Mouse (Mus musculus) spleen, adult 2 months (tissue): ENCODE measurements around the gene Smurf2. TPM values are rescaled to one million over a fixed set of nuclear protein-coding genes. Genes with fewer than 3 reads are reported as not detected.
"Not testable (repeated sequence)": the region's sequence is repeated elsewhere in the genome, so short reads cannot be mapped to it uniquely, and the experiment has no call there.

ENCODE experiments used
- DNase-seq, 2 experiments: peaks; one replicate each; pipeline versions ENCODE4 v3.0.0 to v3.0.0-alpha.2; 2012 to 2021; ENCODE audit warnings: low spot score in 2 of 2, low read depth in 1 of 2
- H3K27ac ChIP-seq: fragments of 200-500 bp; 2 replicates; pipeline ENCODE4 v1.5.1; 2012; ENCODE audit warnings: low read length, inconsistent platforms; ENCODE audit not compliant: insufficient read depth
- H3K27me3 ChIP-seq: fragments of 200-500 bp; 2 replicates; pipeline ENCODE4 v1.6.1; 2012; ENCODE audit warnings: mild to moderate bottlenecking, moderate library complexity, low read length, inconsistent platforms; ENCODE audit not compliant: control insufficient read depth, insufficient read depth
- H3K36me3 ChIP-seq: fragments of 200-500 bp; 2 replicates; pipeline ENCODE4 v1.6.1; 2012; ENCODE audit warnings: mild to moderate bottlenecking, low read length, inconsistent platforms; ENCODE audit not compliant: control insufficient read depth, insufficient read depth
- H3K4me1 ChIP-seq: fragments of 200-500 bp; 2 replicates; pipeline ENCODE4 v1.6.1; 2011; ENCODE audit warnings: inconsistent platforms; ENCODE audit not compliant: control insufficient read depth, insufficient read depth, insufficient read length
- H3K4me3 ChIP-seq: fragments of 200-500 bp; 2 replicates; pipeline ENCODE4 v1.5.1; 2011; ENCODE audit warnings: mild to moderate bottlenecking, inconsistent platforms; ENCODE audit not compliant: insufficient read depth, insufficient read length; ENCODE audit errors: extremely low read depth
- CTCF ChIP-seq: fragments of 200-500 bp; IDR thresholded peaks from 2 replicates; pipeline ENCODE4 v1.5.1; 2011; ENCODE audit warnings: mild to moderate bottlenecking, inconsistent platforms; ENCODE audit not compliant: insufficient read depth, insufficient read length, insufficient replicate concordance; ENCODE audit errors: extremely low read depth
- POLR2A ChIP-seq: fragments of 200-500 bp; IDR thresholded peaks from 2 replicates; pipeline ENCODE4 v1.6.1; 2011; ENCODE audit warnings: low read depth, low read length, inconsistent platforms
- WGBS: fragments of 180-500 bp; shearing (Covaris S2); methylation state at CpG from one replicate; pipeline ENCODE4 v1.1.7; 2018; 5-methylcytosine and 5-hydroxymethylcytosine counted together
- polyA plus RNA-seq: library from polyadenylated mRNA; depleted of rRNA; stranded (reverse); fragments of >200 nt; gene quantifications from 2 replicates; pipeline ENCODE4 v1.2.3, GENCODE M21; 2012

Gene Smurf2
- polyA plus RNA-seq, 1 experiment, result 4.9 TPM

DNA sequence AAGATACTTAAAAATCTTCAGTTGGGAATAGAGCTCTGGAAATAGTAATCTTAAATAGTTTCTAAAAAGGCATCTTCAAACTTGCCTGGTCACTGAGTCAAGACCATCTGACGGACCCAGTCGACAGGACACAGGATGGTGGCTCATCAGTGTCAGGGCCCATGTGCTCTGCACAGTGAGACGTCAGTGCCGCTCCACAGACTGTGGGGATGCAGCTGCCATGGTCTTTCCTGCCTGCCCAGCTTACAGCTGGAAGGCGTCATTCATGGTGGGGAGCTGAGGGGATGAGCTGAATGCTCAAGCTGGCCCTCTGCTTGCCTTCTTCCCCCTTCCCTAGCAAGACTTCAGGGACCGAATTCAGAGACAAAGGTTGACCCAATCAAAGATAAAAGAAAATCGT is 104.2 kb downstream of the Smurf2 start:
- H3K4me1 ChIP-seq, result peaks cover 3% of the 10 kb centered on the region; the same call in 1 of the 2 replicates
- H3K4me3 ChIP-seq, result no peak overlapping the region
- H3K27me3 ChIP-seq, result no peaks in the 10 kb centered on the region
- WGBS, result 91% methylated on average over 7 of the region's 7 CpGs
- H3K36me3 ChIP-seq, result peaks cover 34% of the 10 kb centered on the region
- no peak for DNase-seq
- no peak for TF ChIP-seq POLR2A
- no peak for TF ChIP-seq CTCF
- no peak overlapping the region for H3K27ac ChIP-seq

DNA sequence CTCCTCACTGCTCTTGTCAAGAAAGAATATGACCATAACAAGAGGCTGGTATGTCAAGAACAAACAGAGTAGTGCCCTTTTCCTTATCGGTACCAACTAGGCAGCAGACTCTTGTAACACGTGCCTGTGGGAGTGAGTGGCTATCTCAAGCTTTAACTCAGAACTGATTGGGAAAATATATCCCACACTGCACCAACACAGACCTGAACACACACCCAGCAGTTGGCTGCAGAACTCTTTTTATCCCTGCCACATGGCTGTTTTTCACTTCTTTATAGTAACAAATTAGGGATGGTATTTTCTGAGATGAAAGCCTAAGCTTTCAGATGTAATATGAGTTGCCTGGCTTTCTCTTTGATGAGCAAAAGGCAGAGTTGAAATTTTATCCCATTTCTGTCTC is 104.8 kb downstream of the Smurf2 start:
- H3K4me1 ChIP-seq, result 0 out of 2 replicates have a peak, but pooled peaks cover under 1% of the 10 kb centered on the region
- TF ChIP-seq POLR2A (no peak), CTCF (no peak)

DNA sequence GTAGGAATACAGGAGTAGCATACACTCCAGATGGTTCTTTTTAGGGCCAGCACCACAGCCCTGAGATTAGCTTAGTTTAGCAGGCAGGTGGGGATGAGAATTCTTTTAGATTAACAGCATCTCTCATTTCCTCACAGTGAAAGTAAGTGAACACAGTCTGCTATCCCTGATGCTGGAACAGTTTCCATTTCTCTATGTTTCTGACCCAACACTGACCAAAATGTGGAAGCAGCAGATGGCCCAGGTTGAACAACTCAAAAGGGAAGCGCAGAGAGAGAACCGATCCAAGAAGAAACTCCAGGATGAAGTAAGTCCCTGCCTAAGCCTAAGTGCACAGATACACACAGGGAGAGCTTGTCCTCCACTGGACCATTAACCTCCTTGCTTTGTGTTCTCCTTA is 105.2 kb downstream of the Smurf2 start:
- no peak for TF ChIP-seq POLR2A
- TF ChIP-seq CTCF, result no peak
- DNase-seq, result no peak
- no peaks in the 10 kb centered on the region for H3K27me3 ChIP-seq
- peaks cover 36% of the 10 kb centered on the region for H3K36me3 ChIP-seq
- H3K27ac ChIP-seq, result no peak overlapping the region
- WGBS, result 90% methylated on average over 2 of the region's 2 CpGs
- H3K4me1 ChIP-seq, result no peaks in the 10 kb centered on the region
- H3K4me3 ChIP-seq, result no peak overlapping the region

More for the DNA sequence above, 104.8 kb downstream of the Smurf2 start:
- Histone ChIP-seq H3K4me3 (no peak overlapping the region), H3K27me3 (no peaks in the 10 kb centered on the region), H3K27ac (no peak overlapping the region), H3K36me3 (peaks cover 34% of the 10 kb centered on the region)
- no peak for DNase-seq
- 81% methylated on average over 2 of the region's 2 CpGs for WGBS

DNA sequence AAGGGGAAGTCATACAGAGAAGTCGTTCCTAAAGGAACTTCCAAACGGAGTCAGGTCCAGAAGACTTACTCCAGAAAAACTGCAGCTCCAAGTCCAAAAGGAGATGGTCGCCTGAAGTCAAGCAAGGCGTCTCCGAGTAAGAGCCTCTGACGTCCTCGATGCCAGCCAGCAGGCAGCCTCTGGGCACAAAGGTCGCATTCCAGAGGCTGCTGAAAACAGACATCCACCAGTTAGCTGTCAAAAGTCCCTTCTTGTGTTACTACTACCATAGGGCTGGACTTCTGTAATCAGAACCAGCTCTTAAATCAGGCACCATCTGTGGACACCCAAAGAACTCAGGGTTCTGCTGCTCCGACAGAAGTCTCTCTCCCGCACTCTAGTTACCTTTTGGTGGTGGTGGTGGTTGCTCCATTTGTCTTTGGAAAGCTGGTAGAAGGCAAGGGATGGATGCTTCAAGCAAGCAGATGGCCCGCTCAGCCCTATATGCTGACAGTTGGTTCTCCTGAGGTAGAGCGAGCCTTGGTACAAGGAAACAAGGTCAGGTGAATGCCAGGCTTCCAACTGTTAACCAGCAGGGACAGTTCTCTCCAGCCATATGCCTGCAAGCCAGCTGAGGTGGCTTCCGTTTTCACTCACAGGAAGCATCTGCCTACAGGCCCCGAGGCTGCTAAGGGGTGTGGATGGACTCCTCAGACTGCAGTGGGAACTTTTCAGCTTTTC is 105.8 kb downstream of the Smurf2 start:
- no peak for DNase-seq
- H3K4me1 ChIP-seq, result no peaks in the 10 kb centered on the region
- TF ChIP-seq CTCF (no peak), POLR2A (no peak)
- peaks cover 37% of the 10 kb centered on the region for H3K36me3 ChIP-seq
- no peak overlapping the region for H3K4me3 ChIP-seq
- H3K27me3 ChIP-seq, result no peaks in the 10 kb centered on the region
- H3K27ac ChIP-seq, result no peak overlapping the region
- WGBS, result 84% methylated on average over 14 of the region's 14 CpGs

DNA sequence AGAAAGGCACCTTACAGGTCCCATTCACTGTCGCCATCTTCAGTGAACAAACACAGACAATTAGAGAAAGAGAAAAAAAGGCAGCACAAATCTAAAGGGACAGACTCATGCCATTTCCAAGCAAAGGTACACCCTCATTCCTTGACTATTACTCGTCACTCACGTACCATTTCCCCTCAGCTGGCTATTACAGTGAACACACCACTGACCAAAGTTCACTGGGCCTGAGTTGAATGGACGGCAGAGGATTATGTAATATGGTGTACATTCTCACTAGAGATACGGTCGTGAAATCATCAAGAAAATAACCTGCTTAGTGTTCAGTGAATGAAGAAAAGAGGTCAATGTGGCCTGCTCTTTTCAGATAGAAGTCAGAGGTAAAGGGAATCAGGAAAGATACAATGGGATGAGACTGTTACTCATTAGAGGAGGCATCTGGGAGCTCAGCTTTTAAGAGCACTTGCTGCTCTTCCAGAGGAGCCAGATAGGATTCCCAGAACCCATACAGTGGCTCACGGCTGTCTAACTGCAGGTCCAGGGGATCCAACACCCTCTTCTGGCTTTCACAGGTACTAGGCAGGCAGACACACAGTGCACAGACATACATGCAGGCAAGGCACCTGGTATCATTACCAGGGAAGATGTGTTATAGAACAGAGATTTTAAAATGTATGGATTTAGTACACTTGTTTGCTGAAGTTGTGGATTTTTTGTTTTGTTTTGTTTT is 107.9 kb downstream of the Smurf2 start:
- 92% methylated on average over 7 of the region's 7 CpGs for WGBS
- DNase-seq, result no peak
- no peaks in the 10 kb centered on the region for H3K4me1 ChIP-seq
- peaks cover 30% of the 10 kb centered on the region for H3K36me3 ChIP-seq
- no peak overlapping the region for H3K4me3 ChIP-seq
- TF ChIP-seq POLR2A, result no peak
- TF ChIP-seq CTCF, result no peak
- H3K27me3 ChIP-seq, result no peaks in the 10 kb centered on the region
- no peak overlapping the region for H3K27ac ChIP-seq

DNA sequence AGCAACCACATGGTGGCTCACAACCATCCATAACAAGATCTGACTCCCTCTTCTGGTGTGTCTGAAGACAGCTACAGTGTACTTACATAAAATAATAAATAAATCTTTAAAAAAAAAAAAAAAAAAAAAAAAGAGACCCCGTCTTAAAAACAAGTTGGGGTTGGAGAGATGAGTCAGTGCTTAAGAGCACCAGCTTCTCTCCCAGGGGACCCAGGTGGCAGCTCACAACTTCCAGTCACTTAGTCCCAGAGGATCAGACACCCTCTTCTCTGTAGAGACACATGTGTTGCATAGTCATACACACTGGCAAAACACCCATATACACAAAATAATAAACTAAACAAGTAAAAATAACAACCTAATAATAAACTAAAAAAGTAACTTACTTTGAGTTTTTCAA is 113.1 kb downstream of the Smurf2 start:
- not testable (repeated sequence) for H3K4me3 ChIP-seq, H3K27me3 ChIP-seq, DNase-seq, H3K27ac ChIP-seq, H3K4me1 ChIP-seq
- WGBS, result 31% methylated on average over 1 of the region's 1 CpGs
- peaks cover 21% of the 10 kb centered on the region for H3K36me3 ChIP-seq

DNA sequence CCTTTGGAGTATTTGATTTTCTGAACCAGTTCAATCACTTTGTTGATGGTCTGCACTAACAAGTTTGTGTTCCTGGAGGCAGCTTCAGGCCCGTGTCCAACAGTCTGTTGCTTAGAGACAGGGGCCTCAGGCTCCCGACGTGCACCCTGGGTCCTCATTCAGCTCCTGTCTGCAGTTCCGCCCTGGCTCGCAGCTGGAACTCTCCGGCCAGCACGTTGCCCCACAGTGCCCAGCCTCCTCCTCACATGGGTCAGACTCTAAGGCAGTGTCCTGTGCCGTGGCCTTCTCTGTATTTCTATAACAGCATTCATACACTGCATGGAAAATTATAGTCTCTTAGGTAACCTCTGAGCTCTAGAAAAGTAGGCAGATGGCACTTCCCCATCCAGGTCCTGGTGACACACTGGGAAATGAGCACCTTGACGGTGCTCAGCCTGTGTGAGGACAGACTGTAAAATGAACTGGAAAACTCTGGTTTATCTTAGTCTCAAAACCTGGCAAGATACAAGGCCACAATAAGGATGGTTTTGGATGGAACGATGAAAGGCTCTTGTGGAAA is 118.4 kb downstream of the Smurf2 start:
- H3K36me3 ChIP-seq, result peaks cover 27% of the 10 kb centered on the region
- WGBS, result 90% methylated on average over 10 of the region's 10 CpGs

More for the DNA sequence above, 118.4 kb downstream of the Smurf2 start:
- Histone ChIP-seq H3K27me3 (no peaks in the 10 kb centered on the region), H3K4me3 (no peak overlapping the region), H3K27ac (no peak overlapping the region), H3K4me1 (no peaks in the 10 kb centered on the region)
- no peak for TF ChIP-seq POLR2A
- TF ChIP-seq CTCF, result no peak
- no peak for DNase-seq
